Mouse (Mus musculus) gastrocnemius, adult 2 months (tissue): ENCODE data around the gene Sdc4. TPM values are rescaled to one million over a fixed set of nuclear protein-coding genes. Genes with fewer than 3 reads are reported as not detected.

Source experiments
- DNase-seq: peaks from one replicate; pipeline ENCODE4 v3.0.0; 2022
- H3K27ac ChIP-seq: fragments of 200-600 bp; 2 replicates; pipeline ENCODE4 v1.8.1; 2022; ENCODE audit warnings: mild to moderate bottlenecking
- H3K4me3 ChIP-seq: fragments of 200-600 bp; 2 replicates; pipeline ENCODE4 v1.8.1; 2022; ENCODE audit warnings: mild to moderate bottlenecking, moderate library complexity
- CTCF ChIP-seq: fragments of 200-600 bp; IDR thresholded peaks from 2 replicates; pipeline ENCODE4 v1.8.1; 2022; ENCODE audit warnings: antibody characterized with exemption, mild to moderate bottlenecking, moderate library complexity
- intact Hi-C: fragments of 180-260 bp; cut with DNase I; formaldehyde crosslinking; loops from one replicate; pipeline ENCODE4 v1.15.1; 2025
- total RNA-seq, 2 experiments: library from RNA; stranded (reverse); gene quantifications; 2 replicates each; pipeline ENCODE4 v1.2.3; 2021

The Sdc4 gene
- total RNA-seq, 2 experiments from 2014 or later: 39.8 to 95.4 TPM

- TF ChIP-seq CTCF: no peak
- intact Hi-C loops: no loop called here
Measured at GRCm38 (mm10) chr2:164445399-164446085, 1.9 kb upstream of the Sdc4 start.

DNA sequence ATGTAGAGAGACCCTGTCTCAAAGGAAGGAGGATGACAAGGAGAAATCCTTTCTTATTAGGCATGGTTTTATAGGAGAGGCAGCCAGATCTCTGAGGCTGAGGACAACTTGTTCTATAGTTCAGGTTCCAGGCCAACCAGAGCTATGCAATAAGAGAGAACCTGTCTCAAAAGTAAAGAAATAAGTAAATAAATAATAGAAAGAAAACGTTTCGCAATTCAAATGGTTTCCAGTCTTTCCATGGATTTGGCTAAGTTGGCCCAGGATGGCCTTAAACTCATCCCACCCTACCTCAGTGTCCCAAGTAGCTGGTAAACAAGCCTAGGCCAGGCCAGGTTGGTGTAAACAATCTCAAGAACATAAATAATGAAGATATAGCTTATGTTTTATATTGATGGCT, 1.0 kb upstream of the Sdc4 start:
- intact Hi-C loops: no loop called here
- no peak for TF ChIP-seq CTCF
- H3K27ac ChIP-seq: no peak overlapping the region
- no peak overlapping the region for H3K4me3 ChIP-seq
- DNase-seq: no peak

More at GRCm38 (mm10) chr2:164445399-164446085, 1.9 kb upstream of the Sdc4 start:
- Histone ChIP-seq H3K27ac (no peak overlapping the region), H3K4me3 (no peak overlapping the region)
- no peak for DNase-seq

GRCm38 (mm10) chr2:164443051-164443437, 643 bp downstream of the Sdc4 start:
- peak overlapping the region; percentile 86 for H3K4me3 ChIP-seq
- H3K27ac ChIP-seq: peak overlapping the region; percentile 97
- peak; percentile 36 for TF ChIP-seq CTCF
- DNase-seq: peak; percentile 93
- intact Hi-C loops: no loop called here

DNA sequence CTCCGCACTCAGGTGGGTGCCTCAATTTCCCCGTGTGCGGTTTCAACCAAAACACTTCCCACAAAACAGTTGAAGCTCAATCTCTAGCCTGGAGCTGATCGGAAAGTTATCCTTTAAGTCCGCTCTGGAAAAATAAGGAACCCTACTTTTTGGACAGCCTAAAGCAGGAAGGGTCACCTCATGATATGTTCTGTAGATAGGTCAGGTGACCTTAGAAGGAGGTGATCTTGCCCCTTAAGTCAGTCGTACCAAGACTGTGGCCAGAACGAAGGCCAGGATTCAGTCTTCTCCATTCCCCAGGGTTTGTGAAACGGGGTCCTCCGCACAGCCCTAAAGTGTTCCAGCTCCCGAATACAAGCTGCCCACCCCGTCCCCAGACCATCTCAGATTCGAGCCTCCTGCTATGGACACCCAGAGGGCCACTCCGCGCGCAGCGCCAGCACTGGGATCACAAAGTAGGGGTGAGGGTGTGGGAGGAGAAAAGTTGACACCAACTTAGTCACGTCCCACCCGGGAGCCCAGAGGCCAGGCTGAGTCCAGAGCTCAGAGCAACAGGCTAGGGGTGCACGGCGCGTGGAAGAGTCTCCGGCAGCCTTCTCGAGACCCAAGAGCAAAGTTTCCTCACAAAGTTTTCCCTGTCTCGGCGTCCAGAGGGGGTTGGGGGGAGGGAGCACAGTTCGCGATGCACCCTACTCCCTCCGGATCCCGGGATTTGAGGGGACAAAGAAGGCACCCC, 1.2 kb downstream of the Sdc4 start:
- intact Hi-C loops: no loop called here
- Histone ChIP-seq H3K4me3 (peak overlapping the region; percentile 86), H3K27ac (peak overlapping the region; percentile 97)
- DNase-seq: peak; percentile 84
- TF ChIP-seq CTCF: no peak

GRCm38 (mm10) chr2:164441731-164442130, 2.0 kb downstream of the Sdc4 start:
- DNase-seq: no peak
- intact Hi-C loops: loop anchor here (2.0 kb wide), 2 partner anchors 13 to 15 kb away; no protein-coding TSS in a partner anchor
- no peak for TF ChIP-seq CTCF
- Histone ChIP-seq H3K27ac (peak overlapping the region; percentile 97), H3K4me3 (peak overlapping the region; percentile 86)

GRCm38 (mm10) chr2:164441155-164441554, 2.5 kb downstream of the Sdc4 start:
- peak; percentile 72 for DNase-seq
- H3K27ac ChIP-seq: peak overlapping the region; percentile 97
- H3K4me3 ChIP-seq: peak overlapping the region; percentile 86
- TF ChIP-seq CTCF: no peak
- intact Hi-C loops: loop anchor here (2.0 kb wide), 2 partner anchors 14 kb away; no protein-coding TSS in a partner anchor

- no peak for DNase-seq
- peak overlapping the region; percentile 97 for H3K27ac ChIP-seq
- intact Hi-C loops: loop anchor here (2.0 kb wide), 2 partner anchors 14 kb away; no protein-coding TSS in a partner anchor
- TF ChIP-seq CTCF: no peak
- peak overlapping the region; percentile 86 for H3K4me3 ChIP-seq
Measured at GRCm38 (mm10) chr2:164440314-164440713, 3.4 kb downstream of the Sdc4 start.

DNA sequence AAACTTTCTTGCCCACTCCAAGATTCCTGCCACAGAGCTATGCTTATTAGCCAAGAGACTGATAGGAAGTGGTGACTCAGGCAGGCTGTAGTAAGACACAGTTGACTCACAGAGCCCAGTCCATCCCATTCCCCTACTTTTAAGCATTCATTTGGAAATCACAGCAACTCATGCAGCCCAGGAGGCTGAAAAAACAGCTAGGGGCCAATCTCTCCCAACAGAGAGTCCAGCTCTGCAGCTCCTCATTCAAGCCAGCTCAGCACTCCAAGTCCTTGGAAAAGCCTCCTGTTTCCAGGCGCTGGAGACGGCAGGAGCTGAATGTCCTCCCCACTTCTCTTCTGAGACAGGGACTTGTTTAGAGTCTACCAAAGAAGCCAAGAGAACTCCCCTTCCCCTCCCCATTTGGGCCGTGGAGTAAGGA, 4.7 kb downstream of the Sdc4 start:
- H3K4me3 ChIP-seq: peak overlapping the region; percentile 52
- TF ChIP-seq CTCF: no peak
- DNase-seq: peak; percentile 49
- H3K27ac ChIP-seq: peak overlapping the region; percentile 97
- intact Hi-C loops: no loop called here

DNA sequence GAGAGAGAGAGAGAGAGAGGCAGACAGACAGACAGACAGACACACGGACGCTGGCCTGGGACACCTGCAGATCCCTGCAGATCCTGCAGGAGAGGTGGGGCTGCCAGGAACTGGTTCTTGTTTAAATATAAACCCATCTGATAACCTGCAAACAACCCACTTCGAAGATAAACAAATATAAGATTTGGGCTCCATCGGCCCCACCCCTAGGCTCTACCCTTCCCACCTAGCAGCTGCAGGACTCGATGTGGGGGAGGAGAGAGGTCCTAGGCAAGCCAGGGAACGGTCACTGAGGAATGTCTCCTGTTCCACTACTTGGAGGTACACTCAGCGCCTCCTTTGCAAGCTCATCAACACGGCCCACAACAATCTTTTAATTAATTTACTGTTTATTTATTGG, 5.4 kb downstream of the Sdc4 start:
- intact Hi-C loops: no loop called here
- peak overlapping the region; percentile 97 for H3K27ac ChIP-seq

DNA sequence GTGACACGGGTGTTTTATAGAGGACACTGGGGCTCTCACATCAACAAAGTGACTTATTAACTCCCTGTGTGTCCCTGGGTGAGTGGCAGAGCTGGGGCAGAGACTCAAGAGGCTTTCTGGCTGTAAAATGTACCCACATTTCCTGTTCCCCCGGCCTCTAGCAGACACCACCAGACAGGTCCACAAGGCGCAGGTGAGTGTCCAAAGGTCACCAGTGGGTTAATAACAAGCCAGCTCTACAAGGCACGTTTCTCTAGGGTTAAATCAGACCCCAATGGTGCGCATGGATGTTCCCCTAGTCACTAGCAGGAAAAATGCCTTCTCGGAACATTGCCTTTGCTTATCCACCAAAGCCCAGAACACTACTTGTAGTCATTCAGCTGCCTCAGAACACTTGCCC, 6.0 kb downstream of the Sdc4 start:
- TF ChIP-seq CTCF: no peak
- Histone ChIP-seq H3K4me3 (peak overlapping the region; percentile 55), H3K27ac (peak overlapping the region; percentile 97)
- intact Hi-C loops: no loop called here
- DNase-seq: no peak

More for the DNA sequence above, 5.4 kb downstream of the Sdc4 start:
- peak overlapping the region; percentile 52 for H3K4me3 ChIP-seq
- peak; percentile 42 for DNase-seq
- no peak for TF ChIP-seq CTCF

DNA sequence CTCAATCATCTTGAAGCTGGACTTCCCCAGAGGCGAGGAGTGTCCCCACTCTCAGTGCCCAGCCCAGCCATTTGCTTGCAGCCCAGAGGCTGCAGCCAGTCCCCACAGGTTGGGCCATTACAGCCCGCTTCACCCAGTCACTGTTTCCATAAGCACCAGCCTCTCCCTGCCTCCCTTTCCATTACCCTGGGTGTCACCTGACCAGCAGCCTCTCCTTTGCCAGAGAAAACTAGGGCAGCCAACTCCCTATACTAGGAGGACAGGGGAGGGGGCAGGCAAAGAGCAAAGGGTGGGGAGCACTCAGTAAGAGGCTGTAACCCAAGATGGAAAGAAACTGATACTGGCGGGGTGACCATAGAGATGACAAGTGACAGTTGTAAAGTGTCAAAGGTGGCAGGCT, 6.7 kb downstream of the Sdc4 start:
- intact Hi-C loops: no loop called here
- peak overlapping the region; percentile 55 for H3K4me3 ChIP-seq
- peak overlapping the region; percentile 97 for H3K27ac ChIP-seq
- peak; percentile 81 for DNase-seq
- TF ChIP-seq CTCF: no peak

- no peak for TF ChIP-seq CTCF
Measured at GRCm38 (mm10) chr2:164436215-164436913, 7.3 kb downstream of the Sdc4 start.

More at GRCm38 (mm10) chr2:164436215-164436913, 7.3 kb downstream of the Sdc4 start:
- DNase-seq: peak; percentile 70
- Histone ChIP-seq H3K27ac (peak overlapping the region; percentile 97), H3K4me3 (peak overlapping the region; percentile 55)
- intact Hi-C loops: no loop called here
